Mouse (Mus musculus) hindlimb bud, embryonic 11.5 days (tissue): ENCODE measurements around the gene Uqcr11.

Experiments
- DNase-seq: peaks from one replicate; pipeline ENCODE4 v3.0.0-alpha.2; 2012; ENCODE audit warnings: low read depth, low spot score; ENCODE audit errors: extremely low spot score

The Uqcr11 gene

DNA sequence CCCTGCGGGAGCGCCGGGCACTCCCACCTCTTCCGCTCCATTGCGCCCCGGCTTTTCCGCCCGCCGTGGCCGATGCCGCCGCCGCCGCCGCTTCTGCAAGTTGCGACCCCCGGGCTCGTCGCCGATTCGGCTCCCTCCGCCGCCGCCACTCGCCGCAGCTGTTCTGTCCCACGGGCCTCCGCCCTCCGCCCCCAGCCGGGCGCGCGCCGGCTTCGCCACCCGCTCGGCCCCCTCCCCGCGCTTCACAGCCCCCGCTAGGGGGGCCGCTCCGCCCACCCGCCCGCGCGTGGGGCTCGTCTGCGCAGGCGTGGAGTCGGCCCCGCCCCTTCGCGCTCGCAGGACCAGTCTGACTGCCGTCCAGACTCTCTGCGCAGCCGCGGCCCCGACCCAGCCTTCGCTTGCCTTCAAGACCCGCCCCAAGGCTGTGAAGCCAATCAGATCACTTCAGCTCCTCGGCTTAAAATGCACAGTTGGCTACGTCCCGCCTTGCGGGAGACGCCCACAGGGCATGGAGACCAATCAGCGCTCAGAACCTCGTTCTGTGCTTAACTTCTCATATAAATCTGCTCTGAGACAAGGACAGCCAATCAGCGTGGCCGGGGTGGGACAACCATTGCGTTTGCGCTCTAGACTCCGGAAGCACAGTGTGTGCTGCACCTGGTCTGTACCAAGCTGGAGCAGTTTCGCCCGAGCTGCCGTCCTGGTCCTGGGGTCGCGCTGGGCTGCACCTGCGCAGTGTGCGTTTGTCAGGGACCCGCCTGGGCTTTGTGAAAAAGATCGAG lies 7.2 kb downstream of the Uqcr11 start, which contains the start of gene Mbd3:
TSS of gene Mbd3 (minus strand) at position 360 of the 782 bp plus-strand sequence.
- peak; percentile 100 for DNase-seq

DNA sequence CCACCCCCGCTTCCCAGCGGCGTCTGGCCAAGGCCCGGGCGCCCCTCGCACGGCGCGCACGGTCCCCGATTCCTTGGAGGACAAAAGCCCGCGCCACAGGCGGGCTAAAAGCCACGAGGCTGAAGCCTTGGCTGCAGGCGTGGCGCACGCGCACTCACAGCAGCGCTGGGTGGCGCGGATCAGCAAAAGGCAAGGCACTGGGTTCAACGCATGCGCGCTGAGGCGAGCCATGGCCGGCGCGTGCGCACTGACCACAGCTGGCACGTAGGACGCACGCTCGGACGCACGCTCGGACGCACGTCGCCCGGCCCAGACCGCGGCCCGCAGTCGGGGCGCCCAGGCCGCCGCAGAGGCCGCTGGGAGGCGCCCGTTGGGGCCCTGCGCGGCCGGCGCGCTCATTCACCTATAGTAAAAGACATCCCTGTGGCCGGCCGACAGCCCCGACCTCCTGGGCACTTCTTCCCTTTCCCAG lies 7.9 kb downstream of the Uqcr11 start:
- peak; percentile 94 for DNase-seq

DNA sequence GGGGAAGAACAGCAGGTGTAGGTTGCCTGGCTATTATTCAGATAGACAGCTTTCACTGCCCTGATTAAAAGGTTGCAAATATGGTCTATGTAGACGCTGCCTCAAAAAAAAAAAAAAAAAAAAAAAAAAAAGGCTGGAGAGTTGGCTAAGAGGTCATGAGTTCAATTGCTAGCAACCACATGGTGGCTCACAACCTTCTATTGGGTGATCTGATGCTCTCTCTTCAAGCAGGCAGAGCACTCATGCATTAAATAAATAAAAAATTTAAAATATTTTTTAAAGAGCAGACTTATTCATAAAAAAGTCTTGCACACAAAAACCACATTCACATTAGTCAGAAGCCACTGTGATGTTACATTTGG lies 8.5 kb downstream of the Uqcr11 start:
- no peak for DNase-seq

DNA sequence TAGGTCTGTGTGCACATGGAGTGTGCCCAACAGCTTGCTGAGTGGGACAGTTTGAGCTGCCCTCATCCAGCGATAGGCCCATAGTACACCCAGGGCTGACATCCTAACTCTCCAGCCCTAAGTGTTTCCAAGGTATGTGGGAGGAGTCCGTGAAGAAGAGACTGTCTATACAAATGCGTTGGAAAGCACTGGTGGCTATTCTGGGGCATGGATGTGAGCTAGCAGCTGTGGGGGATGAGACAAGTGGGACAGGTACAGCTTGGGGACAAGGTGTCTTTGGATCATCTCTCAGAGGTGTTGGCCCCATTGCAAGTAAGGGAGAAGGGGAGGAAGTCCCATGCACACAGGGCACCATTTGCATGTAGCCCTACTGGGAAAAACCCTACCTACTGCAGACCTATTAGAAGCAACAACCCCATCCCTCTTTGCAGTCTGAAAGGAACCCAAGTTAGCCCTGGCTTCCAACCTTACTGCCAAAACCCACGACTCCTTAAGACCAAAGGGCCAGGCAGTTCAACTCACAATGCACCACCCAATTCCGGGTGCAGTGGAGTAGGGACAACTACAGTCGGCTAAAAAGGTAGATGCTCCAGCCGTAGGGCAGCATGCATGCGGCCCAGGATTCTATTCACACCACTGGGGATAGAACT lies 9.0 kb downstream of the Uqcr11 start:
- DNase-seq = no peak

DNA sequence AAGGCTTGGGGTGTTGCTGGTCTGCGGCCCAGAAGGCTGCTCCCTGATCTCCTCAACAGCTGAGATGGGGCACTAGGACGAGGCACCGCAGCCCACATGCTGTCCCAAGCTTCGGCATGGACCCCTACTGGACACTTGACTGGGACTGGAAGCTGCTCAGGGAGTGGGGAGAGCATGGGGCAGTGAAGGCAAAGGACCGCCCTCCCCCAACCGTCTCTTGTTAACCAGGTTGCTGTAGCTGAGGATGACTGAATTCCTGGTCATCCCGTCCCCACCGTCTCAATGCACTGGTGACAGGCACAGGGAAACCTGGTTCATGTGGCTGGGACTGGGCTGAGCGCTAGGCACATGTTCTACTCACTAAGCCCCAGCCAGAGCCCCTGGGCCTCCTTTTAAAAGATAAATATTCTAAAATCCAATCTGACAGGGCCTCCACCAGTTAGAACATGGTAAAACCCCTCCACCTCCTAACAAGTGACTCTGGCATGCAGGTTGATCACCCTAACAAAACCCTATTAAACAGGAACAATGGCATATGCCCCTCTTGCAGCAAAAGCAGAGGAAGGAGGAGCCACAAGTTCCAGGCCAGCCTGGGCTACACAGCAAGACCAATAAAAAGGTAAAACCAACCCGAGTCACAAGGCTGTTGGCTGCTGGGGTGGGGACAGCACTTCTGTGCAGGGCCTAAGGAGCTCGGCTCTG lies 9.7 kb downstream of the Uqcr11 start:
- no peak for DNase-seq

DNA sequence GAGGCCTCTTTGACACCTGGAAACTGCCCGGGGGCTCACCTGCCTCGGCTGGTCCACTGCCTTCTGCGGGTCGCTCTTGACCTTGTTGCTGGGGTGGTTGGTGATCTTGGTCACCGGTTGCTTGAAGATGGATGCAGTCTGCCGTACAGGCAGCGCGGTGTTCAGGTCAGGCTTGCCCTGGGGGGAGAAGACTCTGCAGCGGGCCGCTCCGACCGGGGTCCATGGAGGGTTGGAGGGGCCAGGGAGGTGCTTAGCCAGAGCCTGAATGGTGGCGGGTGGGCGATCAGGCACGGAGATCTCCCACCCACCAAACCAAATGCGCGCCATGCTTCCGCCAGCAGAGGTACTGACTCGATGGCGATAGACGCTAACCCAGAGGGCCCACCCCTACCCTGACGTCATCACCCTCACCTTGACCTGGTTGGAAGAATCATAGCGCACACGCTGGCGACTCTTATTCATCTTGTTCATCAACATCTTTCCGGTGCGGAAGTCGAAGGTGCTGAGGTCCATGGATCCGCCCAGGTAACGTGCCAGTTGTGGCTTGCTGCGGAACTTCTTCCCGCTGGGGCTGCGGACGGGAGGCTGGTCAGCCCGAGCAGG lies 11.5 kb downstream of the Uqcr11 start:
- no peak for DNase-seq

DNA sequence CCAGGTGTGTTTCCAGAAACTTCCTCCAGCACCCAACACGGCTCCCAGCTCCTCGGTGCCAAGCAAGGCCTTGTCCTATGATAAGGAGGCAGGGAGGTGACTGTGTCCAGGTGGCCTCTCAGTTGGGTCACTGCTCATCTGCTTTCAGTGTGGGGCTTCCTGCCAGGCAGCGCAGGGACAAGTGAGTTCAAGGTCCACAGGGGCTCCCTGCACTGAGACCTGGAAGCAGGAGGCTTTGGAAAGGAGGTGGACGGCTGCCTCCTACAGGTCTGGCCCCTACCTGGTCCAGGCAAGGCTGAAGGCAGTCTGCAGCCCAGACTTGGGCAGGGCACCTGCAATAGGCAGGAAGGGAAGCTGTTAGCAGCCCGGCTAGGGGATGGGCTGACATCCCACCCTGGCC lies 13.9 kb downstream of the Uqcr11 start:
- no peak for DNase-seq

DNA sequence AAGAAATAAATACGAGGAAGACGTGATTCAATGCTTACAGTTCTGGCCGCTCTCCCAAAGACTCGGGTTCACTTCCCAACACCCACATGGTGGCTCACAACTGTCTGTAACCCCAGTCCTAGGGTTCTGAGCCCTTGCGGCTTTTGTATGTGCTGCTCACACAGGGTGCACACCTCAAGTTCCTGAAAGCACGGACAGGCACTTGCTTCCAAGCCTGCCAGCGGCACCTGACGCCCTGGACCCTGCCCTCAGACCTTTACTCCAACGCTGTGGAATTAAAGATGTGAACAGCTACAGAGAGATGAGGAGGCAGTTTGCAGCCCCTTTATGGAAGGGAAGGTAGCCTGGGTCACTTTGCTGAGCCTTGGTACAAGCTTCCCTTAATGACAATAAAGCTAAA lies 15.9 kb downstream of the Uqcr11 start:
- no peak for DNase-seq

DNA sequence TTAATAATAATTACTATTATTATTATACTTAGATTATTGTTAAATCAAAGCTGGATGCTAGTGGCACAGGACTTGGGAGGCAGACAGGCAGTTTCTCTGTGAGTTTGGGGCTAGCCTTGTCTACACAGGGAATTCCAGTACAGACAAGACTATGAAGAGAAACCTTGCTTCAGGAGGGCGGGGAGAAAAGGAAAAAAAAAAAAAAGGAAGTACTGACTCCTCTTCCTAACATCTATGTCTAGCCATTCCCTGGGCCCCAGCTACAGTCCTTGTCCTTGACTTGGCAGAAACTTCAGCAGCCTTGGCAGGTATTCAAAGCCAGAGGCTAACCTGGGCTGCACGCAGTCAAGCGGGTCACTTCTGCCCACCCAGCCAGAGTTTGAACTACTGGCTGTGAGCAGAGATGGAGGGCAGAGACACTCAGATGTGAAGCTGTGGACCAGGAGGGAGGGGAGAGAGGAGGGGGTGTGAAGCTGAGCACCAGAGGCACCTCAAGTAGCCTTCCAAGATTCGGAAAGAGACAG lies 17.4 kb downstream of the Uqcr11 start:
- DNase-seq = no peak

DNA sequence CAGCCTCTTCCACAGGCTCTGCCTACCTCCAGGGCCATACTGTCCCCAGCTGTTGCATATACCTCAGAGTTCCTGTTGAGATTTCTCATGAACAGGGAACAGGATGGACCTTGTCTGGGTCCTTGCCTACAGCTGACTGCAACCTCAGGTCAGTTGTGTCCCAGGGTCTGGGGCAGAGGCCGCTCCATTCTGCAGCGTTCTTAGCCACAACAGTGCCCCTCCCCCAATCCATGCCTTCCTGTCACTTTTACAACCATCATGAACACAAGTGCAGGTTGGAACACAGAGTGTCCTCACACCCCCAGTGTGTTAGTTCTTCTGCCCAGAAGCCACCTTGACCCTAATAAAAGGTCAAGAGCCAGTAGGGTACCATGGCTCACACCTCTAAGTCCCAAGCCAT lies 17.9 kb downstream of the Uqcr11 start:
- DNase-seq = no peak

DNA sequence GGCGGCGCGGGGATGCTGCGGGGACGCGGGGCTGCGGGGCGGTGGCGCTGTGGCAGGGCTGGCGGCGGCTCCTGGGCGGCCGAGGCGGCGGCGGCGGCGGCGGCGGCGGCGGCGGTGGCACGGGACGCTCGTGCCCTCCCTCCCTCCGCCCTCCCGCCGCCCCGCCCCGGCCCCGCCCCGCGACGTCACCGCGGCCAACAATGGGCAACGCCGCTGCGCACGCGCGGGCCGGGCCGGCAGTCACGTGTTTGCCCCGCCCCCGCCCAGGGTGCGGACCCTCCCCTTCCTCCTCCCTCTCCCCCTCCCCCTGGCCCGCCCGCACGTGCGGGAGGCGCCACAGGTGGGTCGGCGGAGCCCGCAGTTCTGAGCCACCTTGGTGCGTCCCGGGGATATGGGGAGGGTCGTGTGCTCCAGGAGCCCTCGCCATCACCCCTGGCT lies 19.1 kb downstream of the Uqcr11 start, which contains the start of gene Mex3d:
TSS of gene Mex3d (minus strand) at position 138 of the 438 bp plus-strand sequence.
- no peak for DNase-seq

DNA sequence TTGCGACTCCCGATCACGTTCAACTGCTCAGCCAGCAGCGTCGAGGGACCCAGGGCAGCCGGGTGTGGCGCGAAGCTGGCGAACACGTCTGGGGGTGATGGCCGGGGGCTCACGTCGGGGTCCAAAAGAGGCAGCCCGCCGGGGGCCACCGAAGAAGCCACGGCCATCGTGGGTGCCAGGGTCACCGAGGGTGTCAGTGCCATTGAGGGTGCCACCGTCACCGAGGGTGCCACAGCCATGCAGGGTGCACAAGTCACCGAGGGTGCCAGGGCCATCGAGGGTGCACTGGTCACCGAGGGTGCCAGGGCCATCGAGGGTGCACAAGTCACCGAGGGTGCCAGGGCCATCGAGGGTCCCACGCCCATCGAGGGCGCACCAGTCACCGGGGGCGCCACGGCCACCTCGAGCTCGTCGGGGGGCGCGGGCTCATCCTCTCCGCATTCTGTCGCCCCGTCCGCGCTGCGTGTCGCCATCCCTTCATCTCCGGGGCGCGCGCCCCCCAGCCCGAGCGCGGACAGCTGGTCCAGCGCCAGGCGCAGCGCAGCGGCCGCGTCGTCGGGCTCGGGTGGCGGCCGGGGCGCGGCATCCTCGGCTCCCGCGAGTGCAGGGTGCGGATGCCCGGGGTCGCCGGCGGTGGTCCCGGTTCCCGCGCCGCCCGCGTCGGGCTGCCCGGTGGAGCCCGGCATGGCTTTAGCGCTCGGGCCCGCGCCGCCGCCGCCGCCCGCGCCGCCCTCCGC lies 19.7 kb downstream of the Uqcr11 start:
- no peak for DNase-seq

DNA sequence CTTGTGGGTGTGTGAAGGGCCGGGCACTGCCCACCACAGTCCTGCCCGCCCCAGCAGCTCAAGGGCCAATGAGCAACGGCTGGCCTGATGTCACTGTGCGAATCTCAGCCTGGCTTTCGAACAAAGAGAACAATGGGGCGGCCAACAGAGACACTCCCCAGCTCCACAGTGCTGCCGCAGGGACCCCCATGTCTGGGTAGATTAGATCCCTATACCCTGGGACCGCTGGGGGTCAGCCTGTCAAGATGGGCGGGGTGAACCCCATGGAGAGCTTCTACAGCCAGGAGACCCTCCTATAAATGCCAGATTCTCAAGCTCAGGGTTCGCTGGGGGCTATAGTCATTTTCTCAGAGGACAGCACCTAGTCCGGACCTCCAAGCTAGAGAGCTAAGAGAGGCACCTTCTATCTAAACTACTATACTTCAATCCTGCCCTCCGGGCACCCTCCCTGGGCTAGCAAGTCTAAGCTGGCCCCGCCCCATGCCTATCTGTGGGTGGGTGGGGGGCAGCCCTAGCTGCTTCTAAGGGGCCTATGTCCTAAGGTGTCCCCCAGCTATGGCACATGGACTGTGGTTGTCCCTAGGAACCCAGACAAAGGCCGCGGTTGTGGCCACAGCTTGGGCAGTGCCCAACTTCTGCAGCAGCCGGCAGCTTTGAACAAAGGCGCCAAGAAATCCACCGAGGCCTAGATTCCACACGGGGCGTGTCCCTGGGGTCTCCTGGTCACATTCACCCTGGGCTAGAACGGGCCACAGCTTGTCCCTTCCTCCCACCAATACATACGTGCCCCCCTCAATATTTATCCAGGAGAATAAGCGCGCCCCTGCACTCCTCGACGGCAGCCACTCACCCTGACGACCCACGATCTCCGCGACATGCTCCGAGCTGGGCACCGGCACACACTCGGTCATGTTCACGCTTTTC lies 20.6 kb downstream of the Uqcr11 start:
- DNase-seq = no peak

DNA sequence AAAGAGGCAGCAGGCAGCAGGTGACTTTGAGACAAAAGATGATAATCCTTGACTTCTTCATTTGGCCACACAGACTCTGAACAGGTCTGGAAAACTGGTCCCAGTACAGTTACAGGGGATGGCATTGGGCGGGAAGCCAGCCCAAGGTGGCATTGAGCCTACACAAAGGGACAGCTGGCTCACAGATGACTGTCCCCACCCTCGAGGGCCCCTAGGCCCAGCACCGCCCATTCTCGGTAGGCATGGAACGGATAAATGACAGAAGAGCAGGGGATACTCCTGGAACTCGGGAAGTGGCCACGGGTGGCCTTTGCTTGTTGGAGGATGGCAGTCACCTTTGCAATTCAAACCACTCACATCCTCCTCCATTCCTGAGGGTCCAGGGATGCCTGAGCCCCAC lies 21.3 kb downstream of the Uqcr11 start:
- no peak for DNase-seq

DNA sequence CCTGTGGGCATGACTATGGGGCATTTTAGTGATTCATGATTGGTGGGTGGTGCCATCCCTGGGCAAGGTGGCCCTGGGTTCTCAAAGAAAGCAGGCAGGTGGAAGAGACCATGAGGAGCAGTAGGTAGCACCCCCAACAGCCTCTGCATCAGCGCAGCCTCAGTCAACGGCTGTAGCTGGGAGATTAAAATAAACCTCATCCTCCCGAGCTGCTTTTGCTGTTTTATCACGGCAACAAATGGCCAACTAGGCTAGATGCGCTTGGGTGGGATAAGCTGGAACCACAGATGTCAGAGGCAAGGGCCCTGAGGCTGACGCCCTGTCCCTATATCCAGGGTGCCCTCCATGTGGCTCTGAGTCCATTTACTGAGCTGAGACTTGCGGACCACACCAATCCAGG lies 21.9 kb downstream of the Uqcr11 start:
- DNase-seq = no peak

DNA sequence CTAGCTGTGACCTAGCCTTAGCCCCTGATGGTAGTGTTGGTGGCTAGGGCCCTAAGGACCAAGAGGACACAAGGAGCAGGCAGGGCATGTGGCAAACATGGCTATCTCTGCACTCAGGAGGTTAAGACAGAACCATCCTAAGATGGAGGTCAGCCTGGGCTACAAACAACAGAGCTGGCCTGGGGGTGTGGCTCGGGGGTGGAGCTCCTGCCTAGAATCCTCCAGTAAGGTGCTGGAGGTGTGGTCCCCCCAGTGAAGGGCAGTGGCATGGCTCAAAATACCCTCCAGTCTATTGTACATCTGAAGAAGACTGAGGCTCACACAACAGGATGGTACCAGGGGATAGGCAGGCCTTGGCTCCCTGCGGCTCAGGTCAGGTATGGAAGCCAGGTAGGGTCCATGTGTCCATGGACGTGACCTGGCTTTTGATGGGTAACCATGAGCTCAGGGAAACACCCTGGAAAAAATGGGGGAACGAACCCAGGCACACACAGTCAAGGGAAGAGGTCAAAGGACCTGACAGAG lies 22.5 kb downstream of the Uqcr11 start:
- DNase-seq = no peak

DNA sequence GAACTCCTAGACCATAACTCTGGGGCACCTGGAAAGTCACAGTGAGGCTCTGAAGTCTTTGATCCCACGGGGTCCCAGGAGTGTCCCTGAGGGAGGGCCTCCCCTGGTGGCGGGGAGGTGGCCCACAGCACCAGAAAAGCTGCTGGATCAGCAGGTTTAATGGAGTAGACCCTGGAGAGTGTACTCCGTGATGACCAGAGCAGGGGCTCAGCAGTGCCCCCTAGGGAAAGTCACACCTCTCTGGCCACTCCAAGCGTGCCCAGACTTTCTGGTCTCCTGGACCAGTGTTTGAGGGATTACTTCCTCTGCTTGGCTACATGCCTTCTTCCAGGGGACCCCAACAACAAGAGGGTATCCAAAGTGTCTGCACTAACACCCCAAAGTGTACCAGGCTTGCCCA lies 23.2 kb downstream of the Uqcr11 start:
- DNase-seq = no peak

DNA sequence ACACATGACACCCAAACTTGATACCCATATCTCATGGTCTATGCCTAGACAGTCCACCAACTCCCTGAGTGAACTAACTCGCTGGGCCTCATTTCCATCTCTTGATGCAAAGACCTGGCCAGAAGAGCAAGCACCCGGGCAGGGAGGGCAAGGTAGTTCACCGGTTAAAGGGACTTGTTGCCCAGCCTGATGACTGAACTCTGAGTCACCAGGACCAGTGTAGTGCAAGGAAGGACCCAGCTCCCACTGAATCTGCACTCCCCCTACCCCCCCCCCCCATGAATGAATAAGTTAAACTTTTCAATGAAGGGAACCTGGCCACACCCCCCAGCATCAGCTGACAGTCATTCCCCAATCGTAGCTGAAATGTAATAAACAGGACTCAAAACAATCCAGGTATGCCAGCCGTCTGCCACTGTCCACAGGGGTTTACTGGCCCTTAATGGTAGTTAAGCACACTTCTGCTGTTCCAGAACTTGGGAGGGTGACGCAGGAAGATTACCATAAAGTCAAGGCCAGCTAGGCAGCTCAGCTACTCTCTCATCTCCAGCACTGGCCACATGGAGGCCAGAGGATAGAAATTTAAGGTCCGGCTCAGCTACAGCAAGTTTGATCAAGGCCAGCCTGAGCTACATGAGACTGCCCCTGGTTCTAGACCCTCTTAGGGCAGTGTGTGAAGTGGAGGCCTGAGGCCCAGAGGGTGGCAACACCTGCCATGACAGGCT lies 23.8 kb downstream of the Uqcr11 start:
- no peak for DNase-seq

DNA sequence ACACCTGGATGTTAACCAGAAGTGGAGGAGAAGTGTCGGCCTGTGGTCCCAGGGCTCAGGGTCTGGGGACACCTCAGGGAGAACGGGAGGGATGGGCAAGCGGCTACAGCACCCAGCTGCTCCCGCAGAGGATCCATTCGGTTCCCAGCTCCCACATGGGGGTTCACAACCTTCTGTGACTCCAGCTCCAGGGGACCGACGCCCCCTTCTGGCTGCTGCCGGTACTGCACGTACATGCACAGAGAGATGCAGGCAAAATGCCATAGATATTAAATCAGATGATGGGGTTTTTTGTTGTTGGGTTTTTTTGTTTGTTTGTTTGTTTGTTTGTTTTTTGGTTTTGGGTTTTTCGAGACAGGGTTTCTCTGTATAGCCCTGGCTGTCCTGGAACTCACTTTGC lies 28.9 kb downstream of the Uqcr11 start:
- no peak for DNase-seq
